Mouse (Mus musculus) kidney, adult 2 months (tissue): Measurements from ENCODE around the gene Rras2. TPM values are rescaled to one million over a fixed set of nuclear protein-coding genes. Genes with fewer than 3 reads are reported as not detected.

Experiments used
- DNase-seq: peaks from one replicate; pipeline ENCODE4 v3.0.0; 2021
- H3K27ac ChIP-seq: fragments of 200-500 bp; 2 replicates; pipeline ENCODE4 v1.5.1; 2012; ENCODE audit warnings: low read depth, low read length, control low read depth, inconsistent platforms; ENCODE audit not compliant: insufficient read depth
- H3K27me3 ChIP-seq: fragments of 200-500 bp; replicated peaks from 2 replicates; pipeline ENCODE4 v1.6.1; 2012; ENCODE audit warnings: mild to moderate bottlenecking, moderate library complexity, low read length, inconsistent platforms; ENCODE audit not compliant: control insufficient read depth, insufficient read depth
- H3K36me3 ChIP-seq: fragments of 200-500 bp; 2 replicates; pipeline ENCODE4 v1.6.1; 2012; ENCODE audit warnings: mild to moderate bottlenecking, moderate library complexity, low read length, inconsistent platforms; ENCODE audit not compliant: control insufficient read depth, insufficient read depth
- H3K4me1 ChIP-seq: fragments of 200-500 bp; 2 replicates; pipeline ENCODE4 v1.6.1; 2011; ENCODE audit warnings: low read length; ENCODE audit not compliant: control insufficient read depth, insufficient read depth
- H3K4me3 ChIP-seq: fragments of 200-500 bp; 2 replicates; pipeline ENCODE4 v1.5.1; 2011; ENCODE audit warnings: mild to moderate bottlenecking, low read depth, low read length, control low read depth; ENCODE audit not compliant: insufficient read depth
- CTCF ChIP-seq: fragments of 200-500 bp; conservative IDR thresholded peaks from 2 replicates; pipeline ENCODE4 v1.5.1; 2011; ENCODE audit warnings: low read depth, mild to moderate bottlenecking, control low read depth, low read length, moderate library complexity, mixed read lengths; ENCODE audit not compliant: insufficient read depth, insufficient read length
- POLR2A ChIP-seq: fragments of 200-500 bp; IDR thresholded peaks from one replicate; pipeline ENCODE4 v1.6.1; 2011; ENCODE audit warnings: low read depth, low read length, control low read depth
- WGBS: fragments of 180-500 bp; shearing (Covaris S2); methylation state at CpG from one replicate; pipeline ENCODE4 v1.1.7; 2018; 5-methylcytosine and 5-hydroxymethylcytosine counted together
- polyA plus RNA-seq: library from polyadenylated mRNA; depleted of rRNA; stranded (reverse); fragments of >200 nt; gene quantifications from 2 replicates; pipeline ENCODE4 v1.2.3, GENCODE M21; 2012

Gene Rras2
- polyA plus RNA-seq, 1 experiment = 17.5 TPM

DNA sequence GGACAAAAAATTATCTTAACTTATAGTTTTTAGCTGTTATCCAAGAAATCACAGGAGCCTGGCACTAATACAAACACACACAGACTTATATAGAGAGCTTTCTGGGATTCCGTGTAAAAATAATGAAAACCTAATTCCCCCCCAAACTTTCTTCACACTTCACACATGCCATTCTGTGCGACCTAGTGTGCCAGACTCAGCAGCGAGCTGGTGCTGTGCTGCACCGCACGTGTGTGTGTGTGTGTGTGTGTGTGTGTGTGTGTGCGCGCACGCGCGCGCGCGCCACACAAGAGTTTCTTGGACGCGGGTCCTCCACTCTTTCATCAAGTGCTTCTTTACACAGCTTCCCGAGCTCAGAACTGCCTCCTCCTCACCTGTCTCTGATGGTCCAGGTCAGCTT lies 59.4 kb downstream of the Rras2 start:
- no peak overlapping the region for H3K4me3 ChIP-seq
- WGBS = 94% methylated on average over 16 of the region's 16 CpGs
- no peaks in the 10 kb centered on the region for H3K4me1 ChIP-seq
- no peak for DNase-seq
- no peak overlapping the region for H3K27ac ChIP-seq
- H3K36me3 ChIP-seq = no peaks in the 10 kb centered on the region; the same call in 1 of the 2 replicates
- H3K27me3 ChIP-seq = no peaks in the 10 kb centered on the region
- TF ChIP-seq CTCF = no peak
- no peak for TF ChIP-seq POLR2A

DNA sequence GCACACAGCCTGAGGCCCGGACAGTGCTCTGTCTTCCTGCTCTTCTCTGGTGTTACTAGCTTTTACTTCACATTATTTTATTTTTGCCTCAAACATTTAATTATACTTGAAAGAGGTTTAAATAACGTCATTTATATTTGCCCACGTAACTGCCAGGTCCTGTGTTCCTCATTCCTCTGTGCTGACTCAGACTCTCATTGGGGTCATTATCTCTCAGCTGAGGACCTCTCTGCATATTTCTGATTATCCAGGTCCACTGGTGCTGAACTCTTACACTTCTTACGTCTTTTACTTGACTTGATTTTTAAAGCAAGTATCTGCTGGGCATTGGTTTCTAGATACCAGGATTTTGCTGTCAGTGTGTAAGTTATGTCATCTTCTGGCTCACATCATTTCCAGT lies 63.9 kb downstream of the Rras2 start:
- no peaks in the 10 kb centered on the region for H3K27me3 ChIP-seq
- H3K4me3 ChIP-seq = no peak overlapping the region
- no peak for TF ChIP-seq POLR2A
- no peak for TF ChIP-seq CTCF
- H3K36me3 ChIP-seq = no peaks in the 10 kb centered on the region; the same call in 1 of the 2 replicates
- 67% methylated on average over 4 of the region's 4 CpGs for WGBS
- DNase-seq = no peak
- H3K4me1 ChIP-seq = no peaks in the 10 kb centered on the region
- H3K27ac ChIP-seq = no peak overlapping the region

DNA sequence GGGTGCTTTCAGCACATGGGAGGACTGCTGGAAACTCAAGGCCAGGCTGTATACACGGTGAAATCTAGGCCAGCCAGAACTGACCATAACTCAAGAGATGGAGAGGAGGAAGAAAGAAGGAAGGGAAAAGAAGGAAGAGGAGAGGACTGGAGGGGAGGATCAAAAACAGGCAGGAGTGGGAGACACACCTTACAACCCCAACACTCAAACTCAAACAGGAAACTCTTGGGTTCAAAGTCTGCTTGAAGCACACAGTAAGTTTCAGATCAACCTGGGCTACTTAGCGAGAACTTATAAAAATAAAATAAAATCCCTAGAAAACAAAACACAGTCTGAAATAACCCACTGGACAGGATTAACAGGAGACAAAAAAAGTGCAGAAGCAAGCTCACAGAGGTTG lies 71.8 kb downstream of the Rras2 start:
- Histone ChIP-seq H3K27me3 (no peaks in the 10 kb centered on the region), H3K36me3 (peaks cover 2% of the 10 kb centered on the region), H3K4me1 (no peaks in the 10 kb centered on the region), H3K27ac (no peak overlapping the region), H3K4me3 (no peak overlapping the region)
- 58% methylated on average over 2 of the region's 2 CpGs for WGBS
- TF ChIP-seq CTCF (no peak), POLR2A (no peak)
- DNase-seq = no peak

DNA sequence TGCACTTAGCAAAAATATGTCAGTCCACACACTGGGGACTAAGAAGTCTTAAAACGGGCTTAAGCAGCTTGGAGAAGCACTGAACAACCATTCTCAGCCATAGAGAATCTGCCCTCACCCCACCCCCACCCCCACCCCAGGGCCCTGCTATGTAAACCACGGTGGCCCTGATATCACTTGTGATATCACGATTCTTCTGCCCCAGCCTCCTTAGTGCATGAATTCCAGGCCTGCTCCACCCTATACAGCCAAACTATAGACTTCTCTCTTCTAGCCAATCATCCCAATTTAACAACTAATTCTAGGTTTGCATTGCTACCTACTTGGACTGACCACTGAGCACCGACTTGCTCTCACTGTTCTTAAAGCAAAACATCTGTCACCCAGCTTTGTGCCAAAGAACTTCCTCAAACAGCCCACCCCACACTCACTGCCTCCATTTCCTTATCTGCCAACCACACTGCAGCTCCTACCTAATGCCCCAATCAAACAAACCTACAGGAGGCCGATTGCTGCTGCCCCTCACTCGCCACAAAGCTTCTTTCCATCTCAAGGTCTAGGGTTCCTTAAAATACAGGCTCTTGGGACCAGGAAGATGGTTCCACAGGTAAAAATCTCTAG lies 73.5 kb downstream of the Rras2 start:
- TF ChIP-seq CTCF (no peak), POLR2A (no peak)
- 70% methylated on average over 6 of the region's 6 CpGs for WGBS

DNA sequence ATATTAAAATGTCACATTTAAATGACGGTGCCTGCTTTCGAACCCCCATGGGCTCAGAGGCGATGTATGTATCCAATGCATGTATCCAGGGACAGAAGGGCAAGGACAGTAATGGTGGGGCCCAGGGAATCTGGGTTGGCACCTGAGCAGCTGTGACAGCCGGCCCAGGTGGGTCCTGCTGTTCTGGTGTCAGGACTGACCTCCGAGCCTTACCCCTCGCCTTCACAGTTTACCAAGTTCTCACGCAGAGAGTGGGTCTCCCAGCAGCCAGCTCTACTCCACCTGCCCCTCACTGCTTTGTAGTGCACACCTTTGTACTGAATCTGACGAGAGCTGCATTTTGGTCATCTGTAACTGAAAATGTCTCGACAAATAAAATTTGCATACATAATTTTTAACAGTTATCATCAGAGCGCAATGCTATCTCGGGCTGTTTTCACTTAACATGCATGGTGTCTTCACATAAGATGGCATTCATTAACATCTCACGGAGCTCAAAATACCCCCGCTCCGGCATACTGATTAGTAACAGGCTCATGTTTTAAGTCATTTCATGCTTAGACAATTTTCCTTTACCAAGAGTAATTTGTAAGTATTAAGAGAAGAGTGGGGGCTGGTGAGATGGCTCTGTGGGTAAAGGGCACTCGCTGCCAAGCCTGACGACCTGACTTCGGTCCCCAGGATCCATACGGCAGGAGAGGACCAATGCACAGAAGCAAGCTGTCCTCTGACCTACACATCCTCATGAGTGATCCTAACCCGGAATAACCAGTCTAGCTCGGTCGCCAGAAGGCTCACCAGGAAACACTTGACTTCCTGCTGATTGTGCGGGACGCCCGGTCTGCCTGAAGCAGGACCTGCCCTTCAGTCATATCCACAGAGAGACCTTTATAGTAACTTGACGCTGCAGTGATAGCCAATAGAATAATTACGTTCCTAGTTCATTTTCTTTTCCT lies 74.3 kb downstream of the Rras2 start:
- WGBS = 73% methylated on average over 26 of the region's 26 CpGs
- Histone ChIP-seq H3K4me3 (no peak overlapping the region), H3K4me1 (no peaks in the 10 kb centered on the region), H3K27ac (no peak overlapping the region), H3K27me3 (no peaks in the 10 kb centered on the region), H3K36me3 (peaks cover 2% of the 10 kb centered on the region)
- TF ChIP-seq CTCF = no peak
- DNase-seq = no peak

More for the DNA sequence above, 73.5 kb downstream of the Rras2 start:
- peaks cover 2% of the 10 kb centered on the region for H3K36me3 ChIP-seq
- H3K27me3 ChIP-seq = no peaks in the 10 kb centered on the region
- no peak for DNase-seq
- no peaks in the 10 kb centered on the region for H3K4me1 ChIP-seq
- no peak overlapping the region for H3K4me3 ChIP-seq
- no peak overlapping the region for H3K27ac ChIP-seq

DNA sequence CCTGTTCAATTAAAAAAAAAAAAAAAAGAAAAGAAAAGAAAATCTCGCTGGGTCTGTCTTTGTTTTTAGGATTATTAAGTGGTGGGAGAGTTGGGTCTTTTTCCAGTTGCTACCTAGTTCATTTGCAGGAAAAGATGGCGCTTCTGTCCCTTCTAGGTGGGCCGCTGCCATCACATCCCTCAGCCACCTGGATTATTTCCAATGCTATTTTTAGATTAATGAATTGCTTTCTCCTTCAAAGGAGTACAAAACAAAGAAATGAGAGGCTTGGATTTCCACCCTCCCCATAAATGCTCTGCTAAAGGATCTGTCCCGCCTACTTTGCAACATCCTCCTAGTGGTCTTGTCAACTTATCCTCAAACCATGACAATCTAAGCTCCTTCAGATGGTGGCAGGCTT lies 76.2 kb downstream of the Rras2 start:
- no peaks in the 10 kb centered on the region for H3K27me3 ChIP-seq
- no peak for TF ChIP-seq CTCF
- TF ChIP-seq POLR2A = no peak
- 89% methylated on average over 4 of the region's 4 CpGs for WGBS
- no peak for DNase-seq
- H3K4me1 ChIP-seq = no peaks in the 10 kb centered on the region
- H3K36me3 ChIP-seq = no peaks in the 10 kb centered on the region; the same call in 1 of the 2 replicates
- H3K27ac ChIP-seq = no peak overlapping the region
- H3K4me3 ChIP-seq = no peak overlapping the region

GRCm38 (mm10) chr7:114037237-114037636 lies 80.3 kb downstream of the Rras2 start:
- TF ChIP-seq CTCF (no peak), POLR2A (no peak)
- 78% methylated on average over 4 of the region's 4 CpGs for WGBS

More at GRCm38 (mm10) chr7:114037237-114037636, 80.3 kb downstream of the Rras2 start:
- H3K4me1 ChIP-seq = no peaks in the 10 kb centered on the region
- H3K4me3 ChIP-seq = no peak overlapping the region
- DNase-seq = no peak
- no peaks in the 10 kb centered on the region for H3K36me3 ChIP-seq
- H3K27ac ChIP-seq = no peak overlapping the region
- H3K27me3 ChIP-seq = no peaks in the 10 kb centered on the region
